Mouse (Mus musculus) liver, embryonic 14.5 days (tissue): Measurements from ENCODE around the gene Ikbke.
"Not testable (repeated sequence)": the region's sequence is repeated elsewhere in the genome, so short reads cannot be mapped to it uniquely, and the experiment has no call there.

Experiments
- CTCF ChIP-seq: IDR thresholded peaks from 2 replicates; pipeline ENCODE4 v1.5.1; 2016; ENCODE audit warnings: antibody characterized with exemption, low read depth, control low read depth
- EP300 ChIP-seq: IDR thresholded peaks from 2 replicates; pipeline ENCODE4 v1.6.1; 2016; ENCODE audit warnings: antibody characterized with exemption, low read depth

- peak; percentile 65 for TF ChIP-seq CTCF
- TF ChIP-seq EP300: not testable (repeated sequence)
Observed at GRCm38 (mm10) chr1:131329093-131329492, 49.7 kb upstream of the Ikbke start.
